Mouse (Mus musculus) kidney, postnatal 0 days (tissue): ENCODE data around the gene Abhd12b. TPM values are rescaled to one million over a fixed set of nuclear protein-coding genes. Genes with fewer than 3 reads are reported as not detected.

Experiments used
- ATAC-seq: fragments of 200-750 bp; cut with Nextera tagmentation; replicated peaks from 2 replicates; pipeline ENCODE4 v1.8.0; 2017; ENCODE audit warnings: low read depth, moderate number of reproducible peaks, moderate TSS enrichment, moderate library complexity; ENCODE audit not compliant: low FRiP score
- DNase-seq: peaks from one replicate; pipeline ENCODE4 v3.0.0-alpha.2; 2016; ENCODE audit warnings: low spot score
- H3K27ac ChIP-seq: fragments of 300-500 bp; sonication (generic); 2 replicates; pipeline ENCODE4 v1.5.1; 2014; ENCODE audit warnings: mild to moderate bottlenecking
- H3K27me3 ChIP-seq: fragments of 300-500 bp; sonication (generic); 2 replicates; pipeline ENCODE4 v1.6.1; 2014; ENCODE audit warnings: low read length, mixed read lengths; ENCODE audit not compliant: insufficient read depth
- H3K36me3 ChIP-seq: fragments of 300-500 bp; sonication (generic); 2 replicates; pipeline ENCODE4 v1.6.1; 2014; ENCODE audit warnings: low read length, mixed read lengths; ENCODE audit not compliant: insufficient read depth
- H3K4me1 ChIP-seq: fragments of 300-500 bp; sonication (generic); replicated peaks from 2 replicates; pipeline ENCODE4 v1.6.1; 2014; ENCODE audit warnings: antibody characterized with exemption, low read length, mixed read lengths; ENCODE audit not compliant: insufficient read depth
- H3K4me2 ChIP-seq: fragments of 300-500 bp; sonication (generic); 2 replicates; pipeline ENCODE4 v1.6.1; 2014; ENCODE audit warnings: mild to moderate bottlenecking, low read length, moderate library complexity, mixed read lengths
- H3K4me3 ChIP-seq: fragments of 300-500 bp; sonication (generic); replicated peaks from 2 replicates; pipeline ENCODE4 v1.5.1; 2014; ENCODE audit warnings: low read depth, low read length
- H3K9ac ChIP-seq: fragments of 300-500 bp; sonication (generic); 2 replicates; pipeline ENCODE4 v1.6.1; 2014; ENCODE audit warnings: low read depth, low read length
- H3K9me3 ChIP-seq: fragments of 300-500 bp; sonication (generic); replicated peaks from 2 replicates; pipeline ENCODE4 v1.6.1; 2016; ENCODE audit warnings: low read length, inconsistent platforms, mixed read lengths
- CTCF ChIP-seq: IDR thresholded peaks from 2 replicates; pipeline ENCODE4 v1.5.1; 2016; ENCODE audit warnings: antibody characterized with exemption, low read depth, mild to moderate bottlenecking, moderate library complexity
- WGBS: fragments of 180-500 bp; shearing (Covaris S2); extraction: QIAGEN DNeasy Blood & Tissue Kit; methylation state at CpG from one replicate; pipeline ENCODE4 v1.1.7; 2014; 5-methylcytosine and 5-hydroxymethylcytosine counted together
- polyA plus RNA-seq: library from polyadenylated mRNA; unstranded; fragments of >200 nt; fragmentation: Nextera tagmentation; extraction: Ambion mirVana; gene quantifications from 2 replicates; pipeline ENCODE4 v1.2.1, GENCODE M21; 2015

Gene Abhd12b
- polyA plus RNA-seq, 1 experiment from 2014 or later, result not detected

- no peak overlapping the region for H3K4me2 ChIP-seq
- TF ChIP-seq CTCF, result no peak
- H3K4me1 ChIP-seq, result no peaks in the 10 kb centered on the region
- ATAC-seq, result no peak
- H3K27me3 ChIP-seq, result no peaks in the 10 kb centered on the region
- H3K9ac ChIP-seq, result no peak overlapping the region
- no peak overlapping the region for H3K4me3 ChIP-seq
- 88% methylated on average over 22 of the region's 22 CpGs for WGBS
- no peak overlapping the region for H3K27ac ChIP-seq
- DNase-seq, result no peak
- no peaks in the 10 kb centered on the region for H3K36me3 ChIP-seq
- no peaks in the 10 kb centered on the region; the same call in 1 of the 2 replicates for H3K9me3 ChIP-seq
These were observed 30.3 kb downstream of the Abhd12b start for GRCm38 (mm10) chr12:70184173-70184783.

GRCm38 (mm10) chr12:70192267-70192727, 38.4 kb downstream of the Abhd12b start:
- H3K27ac ChIP-seq, result no peak overlapping the region
- no peaks in the 10 kb centered on the region for H3K4me1 ChIP-seq
- no peaks in the 10 kb centered on the region for H3K27me3 ChIP-seq
- no peak for TF ChIP-seq CTCF
- H3K9ac ChIP-seq, result no peak overlapping the region
- H3K4me2 ChIP-seq, result peak overlapping the region; percentile 46
- H3K4me3 ChIP-seq, result peak overlapping the region; percentile 25
- DNase-seq (peak; percentile 53), ATAC-seq (no peak)
- 13% methylated on average over 19 of the region's 19 CpGs for WGBS
- H3K9me3 ChIP-seq, result no peaks in the 10 kb centered on the region
- peaks cover 15% of the 10 kb centered on the region for H3K36me3 ChIP-seq

- Histone ChIP-seq H3K9ac (no peak overlapping the region), H3K4me2 (no peak overlapping the region), H3K27me3 (no peaks in the 10 kb centered on the region), H3K4me3 (no peak overlapping the region), H3K4me1 (no peaks in the 10 kb centered on the region), H3K27ac (no peak overlapping the region), H3K36me3 (peaks cover 22% of the 10 kb centered on the region), H3K9me3 (no peaks in the 10 kb centered on the region)
- TF ChIP-seq CTCF, result no peak
- DNase-seq (no peak), ATAC-seq (no peak)
- WGBS, result 96% methylated on average over 6 of the region's 6 CpGs
These were observed 41.5 kb downstream of the Abhd12b start for GRCm38 (mm10) chr12:70195426-70195825.

GRCm38 (mm10) chr12:70196341-70196740, 42.4 kb downstream of the Abhd12b start:
- no peak overlapping the region for H3K4me2 ChIP-seq
- H3K4me1 ChIP-seq, result no peaks in the 10 kb centered on the region
- TF ChIP-seq CTCF, result no peak
- no peak overlapping the region for H3K27ac ChIP-seq
- H3K27me3 ChIP-seq, result no peaks in the 10 kb centered on the region
- H3K9me3 ChIP-seq, result no peaks in the 10 kb centered on the region
- DNase-seq (no peak), ATAC-seq (no peak)
- H3K9ac ChIP-seq, result no peak overlapping the region
- peaks cover 18% of the 10 kb centered on the region; the same call in 1 of the 2 replicates for H3K36me3 ChIP-seq
- 84% methylated on average over 5 of the region's 5 CpGs for WGBS
- H3K4me3 ChIP-seq, result no peak overlapping the region

GRCm38 (mm10) chr12:70201926-70202529, 48.1 kb downstream of the Abhd12b start:
- ATAC-seq, result no peak
- Histone ChIP-seq H3K9me3 (no peaks in the 10 kb centered on the region), H3K36me3 (0 out of 2 replicates have a peak, but pooled peaks cover 16% of the 10 kb centered on the region), H3K4me1 (no peaks in the 10 kb centered on the region), H3K4me3 (no peak overlapping the region), H3K4me2 (no peak overlapping the region), H3K9ac (no peak overlapping the region), H3K27me3 (no peaks in the 10 kb centered on the region), H3K27ac (no peak overlapping the region)
- TF ChIP-seq CTCF, result peak; percentile 53
- no peak for DNase-seq
- WGBS, result 71% methylated on average over 5 of the region's 5 CpGs

- Histone ChIP-seq H3K9me3 (no peaks in the 10 kb centered on the region), H3K36me3 (0 out of 2 replicates have a peak, but pooled peaks cover 6% of the 10 kb centered on the region), H3K4me3 (no peak overlapping the region), H3K4me2 (no peak overlapping the region), H3K9ac (no peak overlapping the region), H3K4me1 (no peaks in the 10 kb centered on the region), H3K27me3 (no peaks in the 10 kb centered on the region), H3K27ac (no peak overlapping the region)
- DNase-seq (no peak), ATAC-seq (no peak)
- WGBS, result 78% methylated on average over 8 of the region's 8 CpGs
- TF ChIP-seq CTCF, result no peak
These were observed 50.5 kb downstream of the Abhd12b start for GRCm38 (mm10) chr12:70204433-70204832.
